In the genomic region with DNA sequence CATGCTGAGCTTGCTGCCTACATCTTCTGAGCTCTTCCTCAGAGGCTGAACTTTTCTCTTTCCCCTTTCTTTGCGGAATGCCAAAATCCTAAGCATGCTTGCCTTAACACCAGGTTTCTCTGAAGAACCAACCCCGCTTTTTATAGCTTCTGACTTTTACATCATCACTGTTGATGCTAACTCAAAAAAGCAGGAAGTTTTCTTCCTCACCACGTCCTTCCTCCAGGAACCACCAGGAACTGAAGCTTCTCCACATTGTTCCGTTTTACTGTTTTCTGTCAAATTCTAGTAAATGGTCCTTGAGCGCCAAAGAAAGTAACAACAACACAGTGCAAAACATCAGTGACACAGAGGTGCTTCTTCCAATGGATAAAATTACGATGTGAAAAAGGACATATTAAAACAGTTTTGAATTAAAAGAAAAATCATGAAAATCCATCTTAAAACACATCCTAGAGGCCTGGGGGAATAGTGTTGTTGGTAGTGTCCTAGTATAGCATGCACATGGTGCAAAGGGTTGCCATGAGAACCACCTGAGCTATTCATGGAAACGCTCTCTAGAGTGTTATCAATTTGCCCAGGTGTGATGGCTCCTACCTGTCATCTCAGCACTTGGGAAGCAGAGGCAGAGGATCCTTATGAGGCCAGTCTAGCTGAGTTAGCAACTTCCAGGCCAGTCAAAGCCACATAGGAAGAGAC, we compare ENCODE assay signal across 24 mouse cellular contexts. TPM values are rescaled to one million over a fixed set of nuclear protein-coding genes. Genes with fewer than 3 reads are reported as not detected.
A peak's percentile ranks its signal among the peaks of the same experiment; 100 is the strongest.
DNase-seq lines count a peak whose midpoint lies in the region; ATAC-seq lines count a peak whose summit lies in the region.
"Had no signal": no experiment of that assay in that cellular context is flagged by ENCODE, and none has a peak within 500 bp of the region (broad histone marks: within the 10 kb centered on the region; RNA-seq: fewer than 3 reads in every experiment).

No protein-coding gene starts in this region.

- H3K36me3 ChIP-seq in embryonic facial prominence, embryonic 14.5 days (ENCODE audit: control insufficient read depth, insufficient read depth, low read length), result peaks cover 36% of the 10 kb centered on the region
- peaks cover 64% of the 10 kb centered on the region for H3K36me3 ChIP-seq in embryonic facial prominence, embryonic 10.5 days (replicated peaks)
- H3K36me3 ChIP-seq in liver, embryonic 12.5 days, result peaks cover 62% of the 10 kb centered on the region
- H3K36me3 ChIP-seq in liver, embryonic 11.5 days (ENCODE audit: control insufficient read depth, insufficient read depth, low read length), result peaks cover 4% of the 10 kb centered on the region; the same call in 1 of the 2 replicates

- H3K4me1 ChIP-seq in embryonic facial prominence, embryonic 14.5 days (ENCODE audit: control insufficient read depth, insufficient read depth, low read length), result no peaks in the 10 kb centered on the region
- H3K4me1 ChIP-seq in embryonic facial prominence, embryonic 10.5 days, result no peaks in the 10 kb centered on the region
- peaks cover 28% of the 10 kb centered on the region for H3K4me1 ChIP-seq in liver, embryonic 12.5 days
- no peaks in the 10 kb centered on the region for H3K4me1 ChIP-seq in liver, embryonic 11.5 days (replicated peaks; ENCODE audit: control insufficient read depth, insufficient read depth, low read length)
- H3K4me1 ChIP-seq: embryonic facial prominence, embryonic 15.5 days; forebrain, embryonic 10.5 days; hindbrain, embryonic 15.5 days had no signal

- no peak overlapping the region for H3K4me3 ChIP-seq in embryonic facial prominence, embryonic 14.5 days (ENCODE audit: low read depth, low read length)
- H3K4me3 ChIP-seq in embryonic facial prominence, embryonic 10.5 days, result no peak overlapping the region
- no peak overlapping the region for H3K4me3 ChIP-seq in liver, embryonic 12.5 days
- H3K4me3 ChIP-seq in liver, embryonic 11.5 days (ENCODE audit: low read depth, low read length), result no peak overlapping the region
- H3K4me3 ChIP-seq: embryonic facial prominence, embryonic 15.5 days; erythroblast, embryonic 14.5 days; forebrain, embryonic 10.5 days; hindbrain, embryonic 15.5 days had no signal

- H3K27ac ChIP-seq in embryonic facial prominence, embryonic 14.5 days (replicated peaks; ENCODE audit: low read depth, low read length), result no peak overlapping the region
- no peak overlapping the region for H3K27ac ChIP-seq in embryonic facial prominence, embryonic 10.5 days (replicated peaks)
- H3K27ac ChIP-seq in liver, embryonic 12.5 days, result peak overlapping the region; percentile 14; the same call in 1 of the 2 replicates
- H3K27ac ChIP-seq in liver, embryonic 11.5 days (ENCODE audit: low read depth, low read length), result no peak overlapping the region
- H3K27ac ChIP-seq: embryonic facial prominence, embryonic 15.5 days; forebrain, embryonic 10.5 days; hindbrain, embryonic 15.5 days had no signal

- 91% methylated on average over 7 of the region's 7 CpGs for WGBS in embryonic facial prominence, embryonic 14.5 days
- 90% methylated on average over 7 of the region's 7 CpGs for WGBS in embryonic facial prominence, embryonic 10.5 days
- WGBS in liver, embryonic 12.5 days (ENCODE audit: insufficient replicate concordance), result 49% methylated on average over 7 of the region's 7 CpGs
- 67% methylated on average over 7 of the region's 7 CpGs for WGBS in liver, embryonic 11.5 days

- no peak overlapping the region for H3K4me2 ChIP-seq in embryonic facial prominence, embryonic 14.5 days (ENCODE audit: low read depth, low read length)
- no peak overlapping the region for H3K4me2 ChIP-seq in liver, embryonic 12.5 days
- H3K4me2 ChIP-seq in liver, embryonic 11.5 days, result no peak overlapping the region
- H3K4me2 ChIP-seq: embryonic facial prominence, embryonic 15.5 days; heart, embryonic 11.5 days; hindbrain, embryonic 15.5 days had no signal

- peak; percentile 50; the same call in 1 of the 2 replicates for ATAC-seq in embryonic facial prominence, embryonic 14.5 days (ENCODE audit: low read depth)
- no peak for ATAC-seq in liver, embryonic 12.5 days
- no peak for ATAC-seq in liver, embryonic 11.5 days (replicated peaks; ENCODE audit: low FRiP score)
- peak; percentile 90 for ATAC-seq in granulocyte monocyte progenitor cell, adult 5-6 weeks (replicated peaks; ENCODE audit: poor library complexity, severe bottlenecking)
- peak; percentile 80 for ATAC-seq in megakaryocyte progenitor cell, adult 5-6 weeks (replicated peaks; ENCODE audit: poor library complexity)
- ATAC-seq: activated CD4-positive, CD25-positive, alpha-beta regulatory T cell, adult 4 months; forebrain, embryonic 14.5 days; inflammation-experienced regulatory T-cells, adult 6 months; Patski had no signal

- H3K9me3 ChIP-seq in embryonic facial prominence, embryonic 14.5 days (ENCODE audit: control insufficient read depth, low read length), result peaks cover 9% of the 10 kb centered on the region; the same call in 1 of the 2 replicates
- H3K9me3 ChIP-seq in embryonic facial prominence, embryonic 10.5 days, result peaks cover 5% of the 10 kb centered on the region; the same call in 1 of the 2 replicates
- no peaks in the 10 kb centered on the region for H3K9me3 ChIP-seq in liver, embryonic 12.5 days (replicated peaks)
- H3K9me3 ChIP-seq in liver, embryonic 11.5 days (ENCODE audit: control insufficient read depth, low read length), result no peaks in the 10 kb centered on the region
- H3K9me3 ChIP-seq: embryonic facial prominence, embryonic 15.5 days; hindbrain, embryonic 15.5 days had no signal

- H3K9ac ChIP-seq in embryonic facial prominence, embryonic 14.5 days (ENCODE audit: low read depth, low read length), result no peak overlapping the region
- H3K9ac ChIP-seq in liver, embryonic 12.5 days, result no peak overlapping the region
- H3K9ac ChIP-seq in liver, embryonic 11.5 days (ENCODE audit: low read depth, low read length), result no peak overlapping the region
- H3K9ac ChIP-seq: embryonic facial prominence, embryonic 15.5 days; hindbrain, embryonic 15.5 days had no signal

- DNase-seq in embryonic facial prominence, embryonic 14.5 days (ENCODE audit: low spot score), result no peak
- no peak for DNase-seq in embryonic facial prominence, embryonic 10.5 days (ENCODE audit: low spot score)
- no peak for DNase-seq in liver, embryonic 11.5 days (ENCODE audit: low spot score)
- no peak for DNase-seq in layer of hippocampus, adult 18-20 months (ENCODE audit: low spot score in 2 of 2)
- DNase-seq in left cerebral cortex, adult 8-10 months (ENCODE audit: low spot score in 2 of 2), result no peak
- DNase-seq: adrenal gland, adult 2 months; adrenal gland, postnatal 25 days; cerebellum, adult 11 months; cerebellum, adult 8-10 months; cerebellum, postnatal 14 days; gastrocnemius, postnatal 14 days; kidney, adult 11 months had no signal

- no peaks in the 10 kb centered on the region for H3K27me3 ChIP-seq in embryonic facial prominence, embryonic 14.5 days (replicated peaks; ENCODE audit: control insufficient read depth, insufficient read depth, low read length)
- H3K27me3 ChIP-seq in embryonic facial prominence, embryonic 10.5 days (replicated peaks; ENCODE audit: low read depth, poor library complexity, severe bottlenecking), result no peaks in the 10 kb centered on the region
- H3K27me3 ChIP-seq in liver, embryonic 12.5 days (replicated peaks), result no peaks in the 10 kb centered on the region
- H3K27me3 ChIP-seq in liver, embryonic 11.5 days (replicated peaks; ENCODE audit: control insufficient read depth, insufficient read depth, low read length), result no peaks in the 10 kb centered on the region
- H3K27me3 ChIP-seq: embryonic facial prominence, embryonic 15.5 days; hindbrain, embryonic 15.5 days; Patski had no signal

RNA-seq across cellular contexts. Expression of a gene that starts 28.1 kb away (rescaled TPM):
- 84.4 and 89.6 TPM in 2 replicates for polyA plus RNA-seq in embryonic facial prominence, embryonic 14.5 days (2014; fragmentation: Nextera tagmentation; extraction: Ambion mirVana)
- 104 and 106 TPM in 2 replicates for polyA plus RNA-seq in embryonic facial prominence, embryonic 10.5 days (2016; fragmentation: Nextera tagmentation; extraction: Ambion mirVana)
- polyA plus RNA-seq in liver, embryonic 12.5 days (2016; fragmentation: Nextera tagmentation; extraction: Ambion mirVana), result 92.7 and 96.5 TPM in 2 replicates
- 95.0 and 103 TPM in 2 replicates for polyA plus RNA-seq in liver, embryonic 11.5 days (2014; fragmentation: Nextera tagmentation; extraction: Ambion mirVana)
- total RNA-seq in granulocyte monocyte progenitor cell, adult 5-6 weeks (2014; fragmentation: Nextera tagmentation), result 90.1 and 111 TPM in 2 replicates
- 221 and 228 TPM in 2 replicates for total RNA-seq in granulocyte monocyte progenitor cell, adult 5-6 weeks (2017)
- 134 and 137 TPM in 2 replicates for total RNA-seq in megakaryocyte progenitor cell, adult 5-6 weeks (2015)
- 145 and 219 TPM in 2 replicates for total RNA-seq in megakaryocyte progenitor cell, adult 5-6 weeks (2017)
- total RNA-seq in layer of hippocampus, adult 18-20 months (2021), result 10 to 100 TPM; 65.7 to 70.2 TPM
- 10 to 100 TPM; 67.1 to 84.1 (median 77.7) TPM for total RNA-seq in left cerebral cortex, adult 8-10 months (2022)

Comparison
In these comparisons a context has a peak if more than half of its experiments do, and no peak if none do; other contexts are left out.
1. ATAC-seq: peak in embryonic facial prominence, embryonic 14.5 days (single experiment), granulocyte monocyte progenitor cell, adult 5-6 weeks (single experiment) and megakaryocyte progenitor cell, adult 5-6 weeks (single experiment); none in liver, embryonic 12.5 days (single experiment) and liver, embryonic 11.5 days (single experiment).